Mouse (Mus musculus) spleen, adult 2 months (tissue): ENCODE data around the gene Actr3.

Experiments
- CTCF ChIP-seq: fragments of 200-500 bp; IDR thresholded peaks from 2 replicates; pipeline ENCODE4 v1.5.1; 2011; ENCODE audit warnings: mild to moderate bottlenecking, inconsistent platforms; ENCODE audit not compliant: insufficient read depth, insufficient read length, insufficient replicate concordance; ENCODE audit errors: extremely low read depth
- POLR2A ChIP-seq: fragments of 200-500 bp; IDR thresholded peaks from 2 replicates; pipeline ENCODE4 v1.6.1; 2011; ENCODE audit warnings: low read depth, low read length, inconsistent platforms

DNA sequence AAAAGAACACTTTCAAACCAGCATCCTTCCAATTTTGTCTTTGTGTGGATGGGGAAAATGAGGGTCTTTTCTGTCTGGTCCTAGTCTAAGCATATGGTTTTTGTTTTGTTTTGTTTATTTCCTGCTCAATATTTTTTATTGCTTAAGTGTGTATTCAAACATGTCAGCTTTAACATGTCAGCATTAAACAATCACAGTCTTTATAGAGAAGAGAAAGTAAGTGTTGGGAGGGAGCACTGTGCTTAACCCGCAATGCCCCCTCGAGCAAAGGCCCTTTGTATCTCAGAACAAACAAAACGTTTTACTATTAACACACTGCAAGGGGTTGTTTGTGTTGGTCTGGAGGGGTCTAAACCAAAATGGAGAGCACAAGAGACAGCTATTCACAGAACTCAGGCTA is 47.2 kb downstream of the Actr3 start:
- TF ChIP-seq CTCF (no peak), POLR2A (no peak)
